Mouse (Mus musculus): ENCODE data around the gene Pkm. TPM values are rescaled to one million over a fixed set of nuclear protein-coding genes. Genes with fewer than 3 reads are reported as not detected.

The Pkm gene
- polyA plus RNA-seq (2014; fragmentation: Illumina TruSeq; extraction: RNeasy Lipid Tissue Mini Kit (QIAGEN cat#74804); ENCODE audit: low read depth, low replicate concordance) = 1,037 TPM

DNA sequence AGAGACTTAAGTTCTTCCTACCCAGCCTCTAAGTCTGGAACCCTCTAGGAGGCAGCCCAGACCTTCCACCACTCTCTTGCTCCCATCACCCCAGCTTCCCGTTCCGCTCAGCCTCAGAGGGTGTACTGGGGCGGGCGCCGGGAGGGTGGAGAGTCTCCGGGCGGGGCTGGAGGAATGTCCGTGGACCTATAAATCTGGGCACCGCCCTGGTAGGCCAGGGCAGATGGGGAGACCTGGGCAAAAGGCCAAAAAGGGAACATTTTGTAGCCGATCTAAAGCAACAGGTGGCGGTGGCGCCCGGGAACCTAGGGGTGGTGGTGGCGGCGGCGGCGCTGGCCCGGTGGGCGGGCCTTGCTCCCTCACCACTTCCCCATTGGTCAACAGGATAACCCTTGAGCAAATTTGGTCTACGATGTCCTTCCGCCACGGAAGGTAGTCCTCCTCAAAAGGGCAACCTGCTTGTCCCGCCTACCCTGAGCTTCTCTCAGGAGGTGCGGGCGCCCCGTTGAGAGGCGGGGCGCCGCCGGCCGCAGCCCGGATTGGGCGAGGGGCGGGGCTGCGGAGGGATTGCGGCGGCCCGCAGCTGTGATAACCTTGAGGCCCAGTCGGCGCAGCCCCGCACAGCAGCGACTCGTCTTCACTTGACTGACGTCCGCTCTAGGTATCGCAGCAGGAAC lies at the start of gene Pkm:
Pkm (plus strand) TSS at position 411 of the 677 bp plus-strand sequence.

DNA sequence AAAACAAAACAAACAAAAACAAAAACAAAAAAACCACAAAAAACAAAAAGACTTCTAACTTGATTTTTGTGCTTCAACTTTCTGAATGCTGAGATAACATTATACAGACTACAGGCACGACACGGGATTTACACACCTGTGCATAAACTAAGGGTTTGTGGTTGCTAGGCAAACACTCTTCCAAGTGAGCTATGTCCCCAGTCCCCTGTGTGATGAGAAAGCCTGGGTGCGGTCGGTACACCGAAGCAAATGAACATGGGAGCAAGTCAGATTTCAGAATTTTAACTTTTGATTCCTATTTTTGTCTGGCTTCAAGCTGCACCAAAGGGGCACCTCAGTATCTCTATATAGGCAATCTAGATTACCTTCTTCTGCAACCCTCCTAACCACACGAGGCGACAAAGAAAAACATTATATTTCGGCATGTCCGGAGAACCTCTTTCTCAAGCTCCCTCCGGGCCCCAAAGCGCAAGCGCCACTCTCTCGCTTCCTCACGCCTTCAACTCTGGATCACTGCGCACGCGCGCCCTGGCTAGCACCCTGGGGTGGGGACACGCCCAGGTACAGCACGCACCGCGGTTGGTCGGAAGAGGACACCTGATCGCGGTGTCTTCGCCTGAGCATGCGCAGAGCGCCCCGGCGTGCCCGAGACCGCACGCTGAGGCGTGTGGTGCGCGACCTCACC lies 39.4 kb upstream of the Pkm start, which contains the start of gene Parp6:
Parp6 (plus strand) TSS at position 663 of the 685 bp plus-strand sequence.

DNA sequence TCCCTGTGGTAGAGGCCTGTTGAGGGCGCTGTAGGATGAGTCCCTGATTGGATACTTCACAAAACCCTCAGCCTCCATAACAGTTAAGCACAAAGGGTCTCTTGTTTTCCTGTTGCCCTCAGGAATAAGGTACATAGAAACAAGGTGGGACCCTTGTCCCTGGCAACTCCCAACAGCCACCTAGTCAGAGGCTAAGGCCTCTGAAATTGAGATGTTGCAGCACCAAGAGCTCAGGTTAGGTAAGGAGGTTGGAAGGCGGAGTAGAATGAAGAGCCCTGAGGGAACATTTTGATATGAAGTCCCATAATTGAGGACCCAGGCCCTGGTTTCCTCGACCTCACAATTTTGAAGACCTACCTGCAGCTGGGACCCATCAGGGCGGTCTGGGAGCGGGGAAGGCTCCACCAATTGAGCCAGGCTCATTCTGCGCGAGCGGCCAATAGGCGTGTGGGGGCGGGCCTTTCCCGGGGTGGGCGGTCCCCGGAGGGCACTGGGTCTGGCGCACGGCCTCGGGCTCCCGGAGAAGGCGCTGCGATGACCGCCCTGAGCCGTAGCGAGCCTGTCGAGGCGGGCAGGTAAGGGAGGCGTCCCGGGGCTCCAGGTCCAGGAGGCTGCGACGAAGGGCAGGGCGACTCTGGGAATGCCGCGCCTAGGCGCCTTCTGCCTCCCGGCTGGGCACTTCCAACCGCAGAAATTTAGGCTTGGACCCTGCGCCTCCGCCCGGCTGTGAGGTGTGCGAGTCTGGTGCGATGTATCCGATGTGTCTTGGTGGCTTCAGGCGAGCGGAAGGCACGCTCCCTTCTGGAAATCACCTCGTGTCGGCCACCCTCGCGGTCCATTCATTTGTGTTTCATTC lies 23.7 kb downstream of the Pkm start, which contains the start of gene Gramd2:
Gramd2 (plus strand) TSS at position 467 of the 856 bp plus-strand sequence.

Other genes with a start within 250 kb of the Pkm start
- 43.0 TPM for gene Arih1, start 169.8 kb upstream of the Pkm start, polyA plus RNA-seq (2014; fragmentation: Illumina TruSeq; extraction: RNeasy Lipid Tissue Mini Kit (QIAGEN cat#74804); ENCODE audit: low read depth, low replicate concordance)
- gene Hexa, start 116.8 kb upstream of the Pkm start, polyA plus RNA-seq (2014; fragmentation: Illumina TruSeq; extraction: RNeasy Lipid Tissue Mini Kit (QIAGEN cat#74804); ENCODE audit: low read depth, low replicate concordance) = 74.1 TPM
- gene Tmem202, start 116.5 kb upstream of the Pkm start, polyA plus RNA-seq (2014; fragmentation: Illumina TruSeq; extraction: RNeasy Lipid Tissue Mini Kit (QIAGEN cat#74804); ENCODE audit: low read depth, low replicate concordance) = 0.84 TPM
- gene Celf6, start 78.5 kb upstream of the Pkm start, polyA plus RNA-seq (2014; fragmentation: Illumina TruSeq; extraction: RNeasy Lipid Tissue Mini Kit (QIAGEN cat#74804); ENCODE audit: low read depth, low replicate concordance) = 0.65 TPM
- 20.2 TPM for gene Parp6, start 39.1 kb upstream of the Pkm start, polyA plus RNA-seq (2014; fragmentation: Illumina TruSeq; extraction: RNeasy Lipid Tissue Mini Kit (QIAGEN cat#74804); ENCODE audit: low read depth, low replicate concordance)
- not detected for gene Gramd2, start 23.8 kb downstream of the Pkm start, polyA plus RNA-seq (2014; fragmentation: Illumina TruSeq; extraction: RNeasy Lipid Tissue Mini Kit (QIAGEN cat#74804); ENCODE audit: low read depth, low replicate concordance)
- 8.3 TPM for gene Senp8, start 94.3 kb downstream of the Pkm start, polyA plus RNA-seq (2014; fragmentation: Illumina TruSeq; extraction: RNeasy Lipid Tissue Mini Kit (QIAGEN cat#74804); ENCODE audit: low read depth, low replicate concordance)
- gene Myo9a, start 94.5 kb downstream of the Pkm start, polyA plus RNA-seq (2014; fragmentation: Illumina TruSeq; extraction: RNeasy Lipid Tissue Mini Kit (QIAGEN cat#74804); ENCODE audit: low read depth, low replicate concordance) = 6.6 TPM

Measured in heart, adult 10 weeks (tissue).